8 mouse cellular contexts compared by ENCODE assay signal in the genomic region with DNA sequence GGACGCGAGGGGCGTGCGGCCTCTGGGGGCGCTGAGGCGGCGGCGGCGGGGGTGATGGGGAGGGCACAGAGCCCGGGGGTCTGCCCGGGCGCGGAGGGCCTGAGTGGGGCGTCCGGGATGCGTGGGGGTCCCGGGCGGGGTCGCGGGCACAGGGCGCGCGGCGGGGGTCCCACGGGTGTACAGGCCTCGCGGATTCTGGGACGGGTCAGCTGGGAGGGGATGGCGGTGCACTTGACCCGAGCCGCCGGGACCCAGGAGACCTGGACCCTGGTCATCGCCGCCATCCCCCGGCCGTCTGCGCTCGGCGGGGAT. TPM values are rescaled to one million over a fixed set of nuclear protein-coding genes. Genes with fewer than 3 reads are reported as not detected.
DNase-seq lines count a peak whose midpoint lies in the region; ATAC-seq and TF ChIP-seq lines count a peak whose summit lies in the region.

No protein-coding gene starts in this region.

- peaks cover 0 to 7% of the 10 kb centered on the region in 2 experiments for H3K36me3 ChIP-seq in CH12.LX (replicated peaks in 1 of 2; ENCODE audit: control insufficient read depth in 1 of 2, insufficient read depth in 1 of 2, low read length in 1 of 2)
- peaks cover 3% of the 10 kb centered on the region; the same call in 1 of the 2 replicates for H3K36me3 ChIP-seq in forebrain, embryonic 14.5 days (ENCODE audit: control insufficient read depth, insufficient read depth, low read length)
- no peaks in the 10 kb centered on the region for H3K36me3 ChIP-seq in liver, embryonic 15.5 days (replicated peaks)

- H3K4me2 ChIP-seq in CH12.LX (ENCODE audit: insufficient read depth, low read depth, poor library complexity, severe bottlenecking), result peak overlapping the region; percentile 85; the same call in 1 of the 2 replicates
- H3K4me2 ChIP-seq in forebrain, embryonic 14.5 days (ENCODE audit: low read length), result peak overlapping the region; percentile 78
- peak overlapping the region; percentile 99 for H3K4me2 ChIP-seq in liver, embryonic 15.5 days

- DNase-seq in gastrocnemius, postnatal 10 days, result peak; percentile 48
- no peak for DNase-seq in gastrocnemius, adult 18-20 months (ENCODE audit: low spot score)
- no peak for DNase-seq in CH12.LX (ENCODE audit: extremely low read depth)
- no peak for DNase-seq in forebrain, embryonic 14.5 days (ENCODE audit: low spot score)
- no peak for DNase-seq in thymus, postnatal 25 days
- DNase-seq in gastrocnemius, postnatal 14 days, result no peak
- DNase-seq in kidney, adult 18-20 months, result no peak

- no peak for TF ChIP-seq POLR2A in CH12.LX (IDR thresholded peaks at IDR 0.05; ENCODE audit: low read depth, low read length)

- 1% methylated on average over 14 of the region's 39 CpGs for WGBS in forebrain, embryonic 14.5 days
- under 1% methylated on average over 38 of the region's 39 CpGs for WGBS in liver, embryonic 15.5 days (ENCODE audit: insufficient replicate concordance)

- H3K27ac ChIP-seq in CH12.LX (ENCODE audit: insufficient read depth, low read depth), result peak overlapping the region; percentile 85
- H3K27ac ChIP-seq in forebrain, embryonic 14.5 days (ENCODE audit: low read depth, low read length), result peak overlapping the region; percentile 100
- H3K27ac ChIP-seq in liver, embryonic 15.5 days (replicated peaks), result peak overlapping the region; percentile 94

- TF ChIP-seq EP300 in CH12.LX (IDR thresholded peaks at IDR 0.05; ENCODE audit: low read length), result no peak

- dilution Hi-C loops in CH12.LX (cut with MboI; ENCODE audit: extremely low pct_ligation_motif_present, extremely low pct_unique_long_range_greater_than_20kb, low sequenced_read_pairs), result no loop called here

- H3K9me3 ChIP-seq in CH12.LX (replicated peaks; ENCODE audit: low read length), result no peaks in the 10 kb centered on the region
- no peaks in the 10 kb centered on the region for H3K9me3 ChIP-seq in forebrain, embryonic 14.5 days (replicated peaks; ENCODE audit: control insufficient read depth, low read length)
- no peaks in the 10 kb centered on the region for H3K9me3 ChIP-seq in liver, embryonic 15.5 days (replicated peaks)

- intact Hi-C loops in gastrocnemius, postnatal 14 days (cut with DNase I; ENCODE audit: low total_unique reads), result no loop called here

- in situ Hi-C loops in CH12.LX (cut with MboI; ENCODE audit: low pct_ligation_motif_present, low pct_unique_long_range_greater_than_20kb, low sequenced_read_pairs), result no loop called here

- H3K79me2 ChIP-seq in CH12.LX (replicated peaks; ENCODE audit: control insufficient read depth, extremely low read depth, insufficient read depth, poor library complexity, severe bottlenecking), result peaks cover 20% of the 10 kb centered on the region

- TF ChIP-seq CTCF in CH12.LX (conservative IDR thresholded peaks at IDR 0.05 in 1 of 2, IDR thresholded peaks at IDR 0.05 in 1 of 2; ENCODE audit: low read depth in 2 of 2, low read length in 2 of 2), result no peak

- no peak for TF ChIP-seq RAD21 in CH12.LX (IDR thresholded peaks at IDR 0.05; ENCODE audit: low read depth, low read length)

- H3K4me1 ChIP-seq in CH12.LX (ENCODE audit: control insufficient read depth in 1 of 2, insufficient read depth in 2 of 2), result peaks cover 12 to 64% of the 10 kb centered on the region in 2 experiments
- peaks cover 25% of the 10 kb centered on the region for H3K4me1 ChIP-seq in forebrain, embryonic 14.5 days (ENCODE audit: control insufficient read depth, insufficient read depth, low read length)
- H3K4me1 ChIP-seq in liver, embryonic 15.5 days (replicated peaks), result peaks cover 50% of the 10 kb centered on the region

- no peaks in the 10 kb centered on the region for H3K27me3 ChIP-seq in CH12.LX (replicated peaks)
- no peaks in the 10 kb centered on the region for H3K27me3 ChIP-seq in forebrain, embryonic 14.5 days (replicated peaks; ENCODE audit: control insufficient read depth, insufficient read depth, low read length)
- peaks cover 10% of the 10 kb centered on the region for H3K27me3 ChIP-seq in liver, embryonic 15.5 days

- H3K9ac ChIP-seq in CH12.LX (ENCODE audit: insufficient read depth, low read depth), result peak overlapping the region; percentile 78
- peak overlapping the region; percentile 92 for H3K9ac ChIP-seq in forebrain, embryonic 14.5 days (ENCODE audit: low read length)
- peak overlapping the region; percentile 88 for H3K9ac ChIP-seq in liver, embryonic 15.5 days

- peak overlapping the region; percentile 60 to 94 (median 83) for H3K4me3 ChIP-seq in CH12.LX (replicated peaks in 1 of 3; ENCODE audit: low read depth in 2 of 3, low read length in 2 of 3, poor library complexity in 1 of 3)
- peak overlapping the region; percentile 89 for H3K4me3 ChIP-seq in forebrain, embryonic 14.5 days (ENCODE audit: low read depth, low read length)
- peak overlapping the region; percentile 81 for H3K4me3 ChIP-seq in liver, embryonic 15.5 days (replicated peaks)

- no peak for ATAC-seq in forebrain, embryonic 14.5 days
- no peak for ATAC-seq in liver, embryonic 15.5 days (ENCODE audit: insufficient read depth)

TF ChIP-seq in CH12.LX, 34 proteins besides CTCF, POLR2A, EP300 and RAD21:
- no peak for TF ChIP-seq NRF1 (IDR thresholded peaks at IDR 0.05; ENCODE audit: low read depth, low read length)
- no peak for TF ChIP-seq CHD1 (IDR thresholded peaks at IDR 0.05; ENCODE audit: low read depth, low read length)
- TF ChIP-seq USF2 (conservative IDR thresholded peaks at IDR 0.05; ENCODE audit: low read depth, low read length), result no peak
- TF ChIP-seq NELFE (IDR thresholded peaks at IDR 0.05; ENCODE audit: low read depth, low read length), result 0 out of 2 replicates have a peak, but pooled peaks have one; percentile 18
- no peak for TF ChIP-seq JUND (conservative IDR thresholded peaks at IDR 0.05; ENCODE audit: low read depth, low read length)
- no peak for TF ChIP-seq PAX5 (IDR thresholded peaks at IDR 0.05; ENCODE audit: low read length)

RNA-seq across cellular contexts. Expression of gene Skil, which starts 0.3 kb away (rescaled TPM):
- 10 to 100 TPM; 17.6 to 19.3 TPM for total RNA-seq in gastrocnemius, postnatal 10 days (2021)
- 10 to 100 TPM; 13.2 to 17.1 TPM for total RNA-seq in gastrocnemius, adult 18-20 months (2021)
- 11.2 and 11.4 TPM in 2 replicates for total RNA-seq in CH12.LX (2012; rRNA removed)
- 18.9 and 22.4 TPM in 2 replicates for total RNA-seq in CH12.LX (2014; rRNA removed)
- 11.0 and 11.1 TPM in 2 replicates for polyA plus RNA-seq in CH12.LX (2012; ENCODE audit: insufficient read length, low read depth)
- polyA plus RNA-seq in forebrain, embryonic 14.5 days (2014; fragmentation: Nextera tagmentation; extraction: Ambion mirVana), result 24.2 and 36.0 TPM in 2 replicates
- 4.3 TPM in 2 replicates for polyA plus RNA-seq in liver, embryonic 15.5 days (2015; fragmentation: Nextera tagmentation; extraction: Ambion mirVana)
- 10 to 100 TPM; 12.7 TPM for total RNA-seq in gastrocnemius, postnatal 14 days (2021)

RNA-seq across cellular contexts. Expression of gene Cldn11, which starts 54.6 kb away (rescaled TPM):
- total RNA-seq in gastrocnemius, postnatal 10 days (2021), result 1 to 10 TPM in 1 of 2 experiments, under 1 TPM in 1; 0.95 to 2.0 TPM
- total RNA-seq in gastrocnemius, adult 18-20 months (2021), result under 1 TPM in 1 of 2 experiments, not detected in 1; 0.19 TPM
- total RNA-seq in CH12.LX (2012; rRNA removed) (not detected in 2 replicates), CH12.LX (2014; rRNA removed) (not detected in 2 replicates)
- not detected in 2 replicates for polyA plus RNA-seq in CH12.LX (2012; ENCODE audit: insufficient read length, low read depth)
- polyA plus RNA-seq in forebrain, embryonic 14.5 days (2014; fragmentation: Nextera tagmentation; extraction: Ambion mirVana), result 55.3 and 60.4 TPM in 2 replicates
- 0.13 and 0.20 TPM in 2 replicates for polyA plus RNA-seq in liver, embryonic 15.5 days (2015; fragmentation: Nextera tagmentation; extraction: Ambion mirVana)
- total RNA-seq in gastrocnemius, postnatal 14 days (2021), result under 1 TPM; 0.58 to 0.78 TPM
